Mouse (Mus musculus): Measurements from ENCODE around the gene Kpna1. TPM values are rescaled to one million over a fixed set of nuclear protein-coding genes. Genes with fewer than 3 reads are reported as not detected.
A peak's percentile ranks its signal among the peaks of the same experiment; 100 is the strongest.
"Not testable (repeated sequence)": the region's sequence is repeated elsewhere in the genome, so short reads cannot be mapped to it uniquely, and the experiment has no call there.

The Kpna1 gene
- 100 to 1,000 TPM; 142 TPM for total RNA-seq (2021)
- long read RNA-seq, experiment 1, full-length matches to known transcripts, result 44 of 61 reads
- long read RNA-seq, experiment 1, partial matches to known transcripts, result 3 of 61 reads
- long read RNA-seq, experiment 1, other reads (novel, unspliced or antisense), result 14 of 61 reads
- long read RNA-seq, experiment 2, full-length matches to known transcripts, result 86 of 101 reads
- long read RNA-seq, experiment 2, partial matches to known transcripts, result 13 of 101 reads
- long read RNA-seq, experiment 2, other reads (novel, unspliced or antisense), result 2 of 101 reads

DNA sequence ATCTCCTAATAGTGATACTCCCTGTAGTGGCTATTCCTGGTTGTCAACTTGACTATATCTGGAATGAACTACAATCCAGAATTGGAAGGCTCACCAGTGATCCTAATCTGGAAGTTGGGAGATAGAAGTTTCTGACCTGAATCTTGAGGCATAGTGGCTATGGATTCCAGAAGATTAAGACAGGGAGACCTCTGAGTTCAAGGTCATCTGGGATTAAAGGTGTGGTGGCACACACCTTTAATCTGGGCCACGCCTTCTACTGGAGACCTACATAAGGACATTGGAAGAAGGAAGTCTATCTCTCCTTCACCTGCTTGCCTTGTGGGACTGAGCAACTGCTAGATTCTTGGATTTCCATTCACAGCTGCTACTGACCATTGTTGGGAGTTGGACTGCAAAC, at the start of gene Kpna1:
Gene Kpna1 (plus strand): TSS at position 301 of the 400 bp plus-strand sequence.
- DNase-seq, result not testable (repeated sequence)

- DNase-seq, result no peak
Observed at GRCm38 (mm10) chr16:35932179-35933055, 46.1 kb upstream of the Kpna1 start.

DNA sequence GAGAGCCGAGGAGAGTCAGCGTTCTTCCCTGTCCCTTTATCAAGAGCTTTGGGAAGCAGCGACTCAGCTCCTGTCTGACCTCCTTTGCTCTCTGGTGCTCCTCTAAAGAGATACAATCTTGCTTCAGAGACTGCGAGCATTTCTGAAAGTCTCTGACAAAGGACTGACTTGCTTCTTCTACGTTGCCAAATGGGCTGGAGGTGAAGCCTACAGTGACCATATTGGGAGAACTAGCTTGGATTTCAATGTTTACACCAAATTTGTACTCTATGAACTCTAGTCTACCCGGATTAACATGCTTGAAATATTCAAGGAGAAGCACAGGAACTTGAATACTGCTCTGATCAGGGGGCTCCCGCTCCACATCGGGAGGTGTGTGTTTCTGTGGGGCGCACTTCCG, 45.4 kb upstream of the Kpna1 start:
- no peak for DNase-seq

GRCm38 (mm10) chr16:35938211-35939151, 40.1 kb upstream of the Kpna1 start, which contains the start of the genes Parp9 and Dtx3l:
TSS of gene Parp9 (plus strand) at chr16:35938470.
TSS of gene Dtx3l (minus strand) at chr16:35939151.
- peak; percentile 53 for DNase-seq

GRCm38 (mm10) chr16:35939261-35939660, 39.3 kb upstream of the Kpna1 start:
- no peak for DNase-seq

DNA sequence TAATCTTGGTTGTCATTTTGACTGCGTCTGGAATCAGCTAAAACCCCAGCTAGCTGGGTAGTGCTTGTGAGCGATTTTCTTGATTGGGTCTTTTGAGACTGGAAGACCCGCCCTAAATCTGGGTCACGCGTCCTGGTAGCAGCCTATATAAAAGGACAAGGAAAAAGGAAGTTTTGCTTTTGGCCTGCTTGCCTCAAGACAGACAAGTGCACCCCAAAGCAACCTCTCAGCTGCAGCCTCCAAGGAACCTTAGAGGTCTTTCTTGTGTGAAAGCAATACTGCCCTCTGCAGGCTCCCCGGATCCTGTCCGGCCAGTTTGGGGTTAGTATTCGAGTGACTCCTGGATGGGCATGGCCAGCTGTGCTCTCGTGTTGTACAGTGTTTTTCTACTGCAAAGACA, 38.9 kb upstream of the Kpna1 start:
- DNase-seq, result peak; percentile 80

DNA sequence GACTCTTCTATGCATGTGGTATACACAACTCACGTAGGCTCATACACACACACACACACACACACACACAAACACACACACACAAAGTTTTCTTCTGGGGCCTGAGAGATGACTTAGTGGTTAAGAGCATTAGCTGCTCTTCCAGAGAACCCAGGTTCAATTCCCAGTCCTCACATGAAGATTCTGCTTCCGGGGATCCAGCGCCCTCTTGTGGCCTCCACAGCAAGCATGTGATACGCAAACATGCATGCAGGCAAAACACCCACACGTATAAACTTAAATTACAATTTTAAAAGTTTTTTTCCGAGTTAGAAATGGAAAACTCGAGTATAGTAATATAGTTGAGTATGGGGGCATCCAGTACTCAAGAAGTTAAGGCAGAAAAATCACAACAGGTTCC, 37.2 kb upstream of the Kpna1 start:
- DNase-seq, result no peak

DNA sequence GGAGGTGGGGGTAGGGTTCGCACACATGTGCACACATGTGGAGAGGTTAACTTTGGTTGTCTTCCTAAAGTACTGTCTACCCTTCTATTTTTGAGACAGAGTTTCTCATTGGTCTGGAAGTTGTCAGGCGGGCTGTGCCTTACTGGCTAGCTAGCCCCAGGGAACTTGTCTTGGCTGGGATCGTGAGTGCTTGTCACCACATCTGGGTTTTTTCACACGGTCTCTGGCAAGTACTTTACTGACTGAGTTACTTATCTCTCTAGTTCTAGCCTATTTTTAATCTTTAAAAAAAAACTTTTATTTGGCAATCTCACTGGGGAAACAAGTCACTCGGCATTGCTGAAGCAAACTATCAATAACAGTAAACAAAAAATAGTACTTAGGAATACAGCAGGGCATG, 29.3 kb upstream of the Kpna1 start:
- DNase-seq, result peak; percentile 16

- no peak for DNase-seq
Observed at GRCm38 (mm10) chr16:35951216-35951615, 27.3 kb upstream of the Kpna1 start.

GRCm38 (mm10) chr16:35952628-35953130, 25.9 kb upstream of the Kpna1 start:
- DNase-seq, result no peak

DNA sequence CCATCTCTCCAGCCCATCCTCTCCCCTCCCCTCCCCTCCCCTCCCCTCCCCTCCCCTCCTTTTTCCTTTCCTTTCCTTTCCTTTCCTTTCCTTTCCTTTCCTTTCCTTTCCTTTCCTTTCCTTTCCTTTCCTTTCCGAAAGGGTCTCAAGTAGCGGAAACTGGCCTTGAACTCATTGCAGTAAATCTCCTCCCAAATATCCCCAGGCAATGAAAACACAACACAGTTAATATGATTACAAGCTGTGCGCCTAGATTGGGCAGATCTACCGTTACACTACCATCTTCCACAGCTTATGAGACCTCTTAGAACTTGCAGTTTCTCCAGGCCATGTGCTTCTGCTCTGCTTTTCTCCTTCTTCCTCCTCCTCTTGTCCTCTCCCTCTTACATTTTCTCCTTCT, 12.6 kb upstream of the Kpna1 start:
- not testable (repeated sequence) for DNase-seq

DNA sequence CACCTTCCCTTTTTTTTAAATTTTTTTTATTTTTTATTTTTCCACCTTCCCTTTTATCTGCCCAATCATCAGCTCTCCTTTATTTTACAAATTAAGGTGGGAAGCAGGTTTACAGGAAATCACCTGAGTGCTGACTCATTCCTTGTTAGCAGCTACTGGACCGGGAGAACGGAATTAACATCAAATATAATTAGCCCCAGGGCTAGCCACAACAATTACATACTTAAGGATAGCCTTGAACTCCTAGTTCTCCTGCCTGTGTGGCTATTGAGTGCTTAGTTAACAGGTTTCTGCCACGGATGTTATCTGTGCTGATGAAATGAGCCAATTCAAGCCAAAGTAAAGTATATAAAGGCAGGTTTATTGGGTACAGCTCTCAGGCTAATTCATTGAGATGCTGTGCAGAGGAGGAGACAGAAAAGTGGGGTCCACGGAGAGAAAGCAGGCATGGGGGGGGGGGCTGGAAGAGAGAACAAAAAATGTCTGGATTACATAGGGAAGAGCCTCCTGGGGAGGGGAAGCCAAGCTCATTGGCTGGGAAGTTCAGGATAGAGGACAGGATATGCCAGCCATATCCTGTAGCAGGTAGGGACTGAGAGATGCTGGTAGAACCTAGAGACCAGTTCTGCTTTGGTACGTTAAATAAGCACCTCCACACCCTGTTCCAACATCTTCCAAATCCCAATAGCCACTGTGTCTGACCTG, 12.0 kb upstream of the Kpna1 start:
- DNase-seq, result no peak

DNA sequence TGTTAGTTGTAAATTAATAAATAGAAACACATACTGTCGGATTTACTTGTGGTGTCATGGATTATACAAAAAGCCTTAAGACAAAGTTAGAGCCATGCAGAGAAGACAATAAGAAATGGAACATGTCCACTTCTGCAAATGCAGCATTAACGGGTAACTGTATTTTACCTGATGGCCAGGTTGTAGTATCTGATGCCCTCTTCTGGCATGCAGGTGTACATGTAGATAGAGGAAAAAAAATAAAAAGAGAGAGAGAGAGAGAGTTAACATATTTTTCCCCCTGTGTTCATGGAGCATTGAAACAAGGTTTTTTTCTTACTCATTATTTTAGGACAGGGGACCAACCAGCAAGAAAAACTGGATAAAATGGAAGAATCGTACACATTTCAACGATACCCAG, 11.2 kb upstream of the Kpna1 start:
- DNase-seq, result no peak

DNA sequence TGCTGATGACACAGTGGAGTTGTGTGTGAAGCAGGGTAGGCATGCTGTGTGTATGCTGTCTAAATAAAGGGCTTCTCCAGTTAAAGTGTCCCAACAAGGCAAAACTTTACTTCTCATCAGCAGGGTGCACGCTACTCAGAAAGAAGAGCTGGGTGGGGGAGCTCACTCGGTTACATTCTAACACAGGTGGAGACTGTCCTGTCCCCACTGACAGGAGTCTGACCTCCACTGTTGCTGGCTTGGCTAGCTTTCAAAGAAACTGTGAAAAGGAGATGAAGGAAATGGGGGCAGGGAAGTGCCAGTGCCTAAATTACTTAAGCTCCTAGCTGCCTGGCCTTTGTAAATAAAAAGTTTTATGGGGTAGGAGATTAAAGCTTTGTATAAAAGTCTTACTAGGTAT, 10.4 kb upstream of the Kpna1 start:
- no peak for DNase-seq

- no peak for DNase-seq
Observed at GRCm38 (mm10) chr16:35974021-35974420, 4.5 kb upstream of the Kpna1 start.

- DNase-seq, result peak; percentile 97
Observed at GRCm38 (mm10) chr16:35981363-35981821, 2.8 kb downstream of the Kpna1 start.

- no peak for DNase-seq
Observed at GRCm38 (mm10) chr16:35982506-35982901, 4.0 kb downstream of the Kpna1 start.

DNA sequence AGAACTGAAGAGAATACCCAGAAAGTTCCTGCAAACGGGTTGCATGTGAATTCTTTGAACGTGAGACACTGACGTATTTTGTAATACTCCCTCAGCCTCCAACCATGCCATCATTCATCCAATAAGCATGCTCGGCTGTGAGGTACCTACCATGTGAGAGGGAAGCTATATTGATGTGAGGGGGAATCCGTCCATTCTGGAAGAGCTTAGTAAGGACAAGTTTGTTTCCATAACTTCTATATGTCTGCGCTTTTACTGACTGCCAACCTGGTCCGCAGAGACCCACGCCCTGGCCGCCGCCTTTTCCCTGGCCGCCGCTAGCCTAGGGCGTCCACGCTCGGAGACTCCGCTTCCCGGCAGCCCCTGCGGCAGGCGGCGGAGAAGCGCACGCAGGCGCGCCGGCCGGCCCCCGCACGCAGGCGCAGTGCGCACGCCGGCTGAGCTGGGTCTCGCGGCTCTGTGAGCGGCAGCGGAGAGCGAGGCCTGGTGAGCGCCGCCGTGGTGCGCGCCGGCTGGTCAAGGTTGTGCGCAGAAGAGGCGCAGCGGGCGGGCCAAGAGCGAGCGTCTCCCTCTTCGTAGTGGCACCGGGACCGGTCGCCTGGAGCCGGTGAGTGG, 4.5 kb downstream of the Kpna1 start:
- peak; percentile 93 for DNase-seq

GRCm38 (mm10) chr16:35983517-35984101, 5.1 kb downstream of the Kpna1 start:
- DNase-seq, result peak; percentile 67

DNA sequence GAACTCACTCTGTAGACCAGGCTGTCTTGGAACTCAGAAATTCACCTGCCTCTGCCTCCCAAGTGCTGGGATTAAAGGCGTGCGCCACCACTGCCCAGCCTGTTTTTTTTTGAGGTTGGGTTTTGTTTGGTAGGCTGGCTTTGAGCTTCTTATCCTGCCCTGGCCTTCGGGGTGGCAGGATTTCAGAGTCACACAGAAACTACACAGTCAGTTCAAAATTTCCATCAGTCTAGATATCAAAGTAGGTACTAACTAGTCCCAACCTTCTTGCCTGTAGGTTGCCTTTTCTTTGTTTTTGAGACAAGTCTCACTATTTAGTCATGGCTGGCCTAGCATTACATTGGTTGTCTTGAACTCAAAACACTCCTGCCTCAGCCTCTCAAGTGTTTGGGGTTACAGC, 5.9 kb downstream of the Kpna1 start:
- DNase-seq, result no peak

Measured in gastrocnemius, postnatal 25 days (tissue).